In genomic region chr13:110398513-110399270, GRCm38 (mm10) we compare ENCODE assay signal across 11 mouse cellular contexts. TPM values are rescaled to one million over a fixed set of nuclear protein-coding genes. Genes with fewer than 3 reads are reported as not detected.
DNase-seq lines count a peak whose midpoint lies in the region; ATAC-seq and TF ChIP-seq lines count a peak whose summit lies in the region.
"Had no signal": no experiment of that assay in that cellular context is flagged by ENCODE, and none has a peak within 500 bp of the region (broad histone marks: within the 10 kb centered on the region; RNA-seq: fewer than 3 reads in every experiment).

No protein-coding gene starts in this region.

- no peak overlapping the region for H3K9ac ChIP-seq in embryonic facial prominence, embryonic 15.5 days
- H3K9ac ChIP-seq in intestine, embryonic 15.5 days, result no peak overlapping the region
- H3K9ac ChIP-seq in midbrain, embryonic 12.5 days (replicated peaks), result no peak overlapping the region

- H3K4me1 ChIP-seq in embryonic facial prominence, embryonic 15.5 days, result peaks cover 14% of the 10 kb centered on the region; the same call in 1 of the 2 replicates
- 0 out of 2 replicates have a peak, but pooled peaks cover 2% of the 10 kb centered on the region for H3K4me1 ChIP-seq in intestine, embryonic 15.5 days (replicated peaks)
- H3K4me1 ChIP-seq in midbrain, embryonic 12.5 days, result no peaks in the 10 kb centered on the region

- H3K27me3 ChIP-seq in embryonic facial prominence, embryonic 15.5 days, result no peaks in the 10 kb centered on the region
- no peaks in the 10 kb centered on the region for H3K27me3 ChIP-seq in intestine, embryonic 15.5 days (replicated peaks)
- peaks cover 8% of the 10 kb centered on the region for H3K27me3 ChIP-seq in midbrain, embryonic 12.5 days

- TF ChIP-seq CTCF in gastrocnemius, adult 2 months (IDR thresholded peaks at IDR 0.05), result no peak

- no peak for DNase-seq in gastrocnemius, adult 2 months
- DNase-seq in gastrocnemius, adult 8-10 months (ENCODE audit: low spot score in 2 of 2), result no peak
- no peak for DNase-seq in urinary bladder, postnatal 10 days (ENCODE audit: low spot score)
- no peak for DNase-seq in cerebellum, adult 11-12 months
- no peak for DNase-seq in right cerebral cortex, postnatal 25 days
- DNase-seq: adrenal gland, postnatal 10 days had no signal

- peaks cover 36% of the 10 kb centered on the region for H3K36me3 ChIP-seq in embryonic facial prominence, embryonic 15.5 days
- peaks cover 17% of the 10 kb centered on the region for H3K36me3 ChIP-seq in intestine, embryonic 15.5 days
- H3K36me3 ChIP-seq in midbrain, embryonic 12.5 days, result peaks cover 35% of the 10 kb centered on the region

- 0 out of 2 replicates have a peak, but pooled peaks cover 4% of the 10 kb centered on the region for H3K9me3 ChIP-seq in embryonic facial prominence, embryonic 15.5 days (replicated peaks)
- no peaks in the 10 kb centered on the region for H3K9me3 ChIP-seq in intestine, embryonic 15.5 days
- no peaks in the 10 kb centered on the region for H3K9me3 ChIP-seq in midbrain, embryonic 12.5 days

- H3K4me2 ChIP-seq in embryonic facial prominence, embryonic 15.5 days (replicated peaks), result peak overlapping the region; percentile 100
- peak overlapping the region; percentile 28 for H3K4me2 ChIP-seq in intestine, embryonic 15.5 days (replicated peaks)
- peak overlapping the region; percentile 4 for H3K4me2 ChIP-seq in midbrain, embryonic 12.5 days (replicated peaks)

- ATAC-seq in embryonic facial prominence, embryonic 15.5 days (ENCODE audit: insufficient number of reproducible peaks, low FRiP score, low TSS enrichment, low read depth), result no peak
- no peak for ATAC-seq in intestine, embryonic 15.5 days
- no peak for ATAC-seq in midbrain, embryonic 12.5 days (ENCODE audit: low FRiP score, low read depth)

- H3K4me3 ChIP-seq in gastrocnemius, adult 2 months, result peak overlapping the region; percentile 86
- H3K4me3 ChIP-seq in embryonic facial prominence, embryonic 15.5 days (replicated peaks), result peak overlapping the region; percentile 24
- H3K4me3 ChIP-seq in intestine, embryonic 15.5 days (replicated peaks), result peak overlapping the region; percentile 6
- H3K4me3 ChIP-seq in midbrain, embryonic 12.5 days, result no peak overlapping the region

- H3K27ac ChIP-seq in gastrocnemius, adult 2 months, result peak overlapping the region; percentile 68
- H3K27ac ChIP-seq in embryonic facial prominence, embryonic 15.5 days (replicated peaks), result peak overlapping the region; percentile 41; the same call in 1 of the 2 replicates
- H3K27ac ChIP-seq in intestine, embryonic 15.5 days, result no peak overlapping the region
- H3K27ac ChIP-seq in midbrain, embryonic 12.5 days (replicated peaks), result no peak overlapping the region

- intact Hi-C loops in gastrocnemius, adult 2 months (cut with DNase I), result loop anchor here (5.0 to 10.0 kb wide), 3 partner anchors 164 to 466 kb away; no protein-coding TSS in a partner anchor

- WGBS in embryonic facial prominence, embryonic 15.5 days, result 76% methylated on average over 24 of the region's 24 CpGs
- 71% methylated on average over 24 of the region's 24 CpGs for WGBS in intestine, embryonic 15.5 days
- 76% methylated on average over 24 of the region's 24 CpGs for WGBS in midbrain, embryonic 12.5 days

RNA-seq across cellular contexts. Expression of gene Plk2, which starts 3.8 kb away (rescaled TPM):
- total RNA-seq in gastrocnemius, adult 2 months (2021), result 1 to 10 TPM; 3.6 to 6.5 TPM
- total RNA-seq in gastrocnemius, adult 8-10 months (2022), result 1 to 10 TPM; 3.0 to 6.9 (median 4.1) TPM
- polyA plus RNA-seq in embryonic facial prominence, embryonic 15.5 days (2015; fragmentation: Nextera tagmentation; extraction: Ambion mirVana), result 111 and 127 TPM in 2 replicates
- polyA plus RNA-seq in intestine, embryonic 15.5 days (2015; fragmentation: Nextera tagmentation; extraction: Ambion mirVana), result 71.0 and 72.1 TPM in 2 replicates
- polyA plus RNA-seq in midbrain, embryonic 12.5 days (2016; fragmentation: Nextera tagmentation; extraction: Ambion mirVana), result 105 and 114 TPM in 2 replicates

RNA-seq across cellular contexts. Expression of gene Gapt, which starts 41.7 kb away (rescaled TPM):
- total RNA-seq in gastrocnemius, adult 2 months (2021), result under 1 TPM; 0.13 to 0.14 TPM
- not detected for total RNA-seq in gastrocnemius, adult 8-10 months (2022)
- 0.24 and 0.55 TPM in 2 replicates for polyA plus RNA-seq in embryonic facial prominence, embryonic 15.5 days (2015; fragmentation: Nextera tagmentation; extraction: Ambion mirVana)
- 0.23 and 0.59 TPM in 2 replicates for polyA plus RNA-seq in intestine, embryonic 15.5 days (2015; fragmentation: Nextera tagmentation; extraction: Ambion mirVana)
- 0.17 TPM in 1 of 2 replicates, not detected in the other for polyA plus RNA-seq in midbrain, embryonic 12.5 days (2016; fragmentation: Nextera tagmentation; extraction: Ambion mirVana)
- polyA plus RNA-seq: C2C12; limb, embryonic 11.5 days had no signal

Comparison
In these comparisons a context has a peak if more than half of its experiments do, and no peak if none do; other contexts are left out.
1. H3K27ac ChIP-seq: peak in gastrocnemius, adult 2 months (single experiment) and embryonic facial prominence, embryonic 15.5 days (single experiment); none in intestine, embryonic 15.5 days (single experiment) and midbrain, embryonic 12.5 days (single experiment).
2. H3K4me2 ChIP-seq: peak in every context shown above with its lines; median percentile 100 in embryonic facial prominence, embryonic 15.5 days; 28 in intestine, embryonic 15.5 days; 4 in midbrain, embryonic 12.5 days.